20 mouse cellular contexts compared by ENCODE assay signal in the genomic region with DNA sequence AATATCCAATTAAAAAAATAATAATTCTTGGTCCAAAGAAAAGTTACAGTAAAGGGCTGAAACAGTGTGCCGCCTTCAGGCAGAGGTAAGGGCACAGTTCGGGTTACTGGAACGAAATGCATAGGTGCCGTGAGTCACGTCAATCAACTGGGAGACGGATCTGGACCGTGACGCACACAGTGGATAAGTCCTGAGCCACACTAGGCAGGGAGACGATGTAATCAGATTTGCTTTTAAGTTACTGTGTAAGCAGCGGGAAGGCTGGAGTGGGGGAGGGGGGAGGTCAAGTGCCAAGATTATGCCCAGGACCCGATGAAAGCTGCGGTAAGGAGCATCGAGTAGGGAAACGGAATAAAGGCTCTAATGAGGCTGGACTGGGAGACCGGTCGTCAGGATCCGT. TPM values are rescaled to one million over a fixed set of nuclear protein-coding genes. Genes with fewer than 3 reads are reported as not detected.
A peak's percentile ranks its signal among the peaks of the same experiment; 100 is the strongest.
DNase-seq lines count a peak whose midpoint lies in the region; ATAC-seq and TF ChIP-seq lines count a peak whose summit lies in the region.
"Had no signal": no experiment of that assay in that cellular context is flagged by ENCODE, and none has a peak within 500 bp of the region (broad histone marks: within the 10 kb centered on the region; RNA-seq: fewer than 3 reads in every experiment).

No protein-coding gene starts in this region.

- no peak overlapping the region for H3K9ac ChIP-seq in heart, embryonic 15.5 days
- H3K9ac ChIP-seq: embryonic facial prominence, embryonic 12.5 days; forebrain, embryonic 15.5 days; liver, embryonic 12.5 days; lung, embryonic 14.5 days; midbrain, embryonic 12.5 days had no signal

- ATAC-seq in heart, embryonic 15.5 days (replicated peaks; ENCODE audit: insufficient number of reproducible peaks, insufficient read depth, low FRiP score, low read depth) = no peak
- ATAC-seq: forebrain, embryonic 15.5 days; inflammation-experienced regulatory T-cells, adult 6 months; liver, embryonic 12.5 days had no signal

- 48% methylated on average over 17 of the region's 17 CpGs for WGBS in heart, embryonic 15.5 days

- H3K4me2 ChIP-seq in heart, embryonic 15.5 days = peak overlapping the region; percentile 26; the same call in 1 of the 2 replicates
- H3K4me2 ChIP-seq: embryonic facial prominence, embryonic 12.5 days; forebrain, embryonic 15.5 days; liver, embryonic 12.5 days; lung, embryonic 14.5 days; midbrain, embryonic 12.5 days had no signal

- H3K36me3 ChIP-seq in heart, embryonic 15.5 days = no peaks in the 10 kb centered on the region
- H3K36me3 ChIP-seq: embryonic facial prominence, embryonic 12.5 days; forebrain, embryonic 15.5 days; limb, embryonic 10.5 days; liver, embryonic 12.5 days; midbrain, embryonic 12.5 days had no signal

- no peaks in the 10 kb centered on the region for H3K9me3 ChIP-seq in heart, embryonic 15.5 days (replicated peaks)
- H3K9me3 ChIP-seq: embryonic facial prominence, embryonic 12.5 days; forebrain, embryonic 15.5 days; limb, embryonic 10.5 days; liver, embryonic 12.5 days; midbrain, embryonic 12.5 days had no signal

- no peak overlapping the region for H3K27ac ChIP-seq in heart, embryonic 15.5 days
- H3K27ac ChIP-seq: embryonic facial prominence, embryonic 12.5 days; forebrain, embryonic 15.5 days; layer of hippocampus, adult 2 months; limb, embryonic 10.5 days; liver, embryonic 12.5 days; midbrain, embryonic 12.5 days had no signal

- TF ChIP-seq POLR2A in brain, embryonic 14.5 days (IDR thresholded peaks at IDR 0.05; ENCODE audit: borderline replicate concordance, extremely low read depth, insufficient read depth, insufficient read length, poor library complexity, severe bottlenecking) = no peak

- no peak overlapping the region for H3K4me3 ChIP-seq in heart, embryonic 15.5 days
- H3K4me3 ChIP-seq: embryonic facial prominence, embryonic 12.5 days; forebrain, embryonic 15.5 days; layer of hippocampus, adult 2 months; limb, embryonic 10.5 days; liver, embryonic 12.5 days; midbrain, embryonic 12.5 days had no signal

- DNase-seq in adrenal gland, postnatal 10 days = peak; percentile 9
- DNase-seq in adrenal gland, adult 8-10 months = no peak
- DNase-seq in heart, postnatal 10 days = no peak
- peak; percentile 5 for DNase-seq in brain, embryonic 14.5 days (ENCODE audit: low read depth)
- DNase-seq in retina, embryonic 14.5 days (ENCODE audit: low spot score) = peak; percentile 25
- no peak for DNase-seq in cerebellum, adult 9-10 months
- DNase-seq: cerebellum, postnatal 14 days; kidney, postnatal 10 days; lung, embryonic 14.5 days; lung, postnatal 4 days; thymus, postnatal 25 days had no signal

- H3K4me1 ChIP-seq in heart, embryonic 15.5 days (replicated peaks) = no peaks in the 10 kb centered on the region
- H3K4me1 ChIP-seq: embryonic facial prominence, embryonic 12.5 days; forebrain, embryonic 15.5 days; liver, embryonic 12.5 days; midbrain, embryonic 12.5 days had no signal

- no peaks in the 10 kb centered on the region for H3K27me3 ChIP-seq in heart, embryonic 15.5 days
- H3K27me3 ChIP-seq: CH12.LX; embryonic facial prominence, embryonic 12.5 days; forebrain, embryonic 15.5 days; liver, embryonic 12.5 days; midbrain, embryonic 12.5 days had no signal

- TF ChIP-seq CTCF in brain, embryonic 14.5 days (IDR thresholded peaks at IDR 0.05; ENCODE audit: borderline replicate concordance, extremely low read depth, insufficient read depth, insufficient read length) = no peak

- intact Hi-C loops in heart, postnatal 10 days (cut with DNase I) = no loop called here

RNA-seq across cellular contexts. Expression of gene Cfap70, which starts 9.8 kb away (rescaled TPM):
- 1 to 10 TPM; 1.9 to 2.7 TPM for total RNA-seq in adrenal gland, postnatal 10 days (2021)
- total RNA-seq in adrenal gland, adult 8-10 months (2022) = 1 to 10 TPM; 1.2 to 7.0 (median 1.8) TPM
- polyA plus RNA-seq in heart, embryonic 15.5 days (2015; fragmentation: Nextera tagmentation; extraction: Ambion mirVana) = 0.40 and 0.46 TPM in 2 replicates
- under 1 TPM in 1 of 2 experiments, not detected in 1; 0.77 TPM for total RNA-seq in heart, postnatal 10 days (2021)
- polyA plus RNA-seq in brain, embryonic 14.5 days (2012; rRNA removed) = 0.69 and 1.2 TPM in 2 replicates
- polyA plus RNA-seq: inflammation-experienced regulatory T-cells, adult 6 months had no signal

RNA-seq across cellular contexts. Expression of gene Anxa7, which starts 37.7 kb away (rescaled TPM):
- 10 to 100 TPM; 60.7 to 67.2 TPM for total RNA-seq in adrenal gland, postnatal 10 days (2021)
- 100 to 1,000 TPM; 118 to 129 (median 120) TPM for total RNA-seq in adrenal gland, adult 8-10 months (2022)
- 40.6 and 44.8 TPM in 2 replicates for polyA plus RNA-seq in heart, embryonic 15.5 days (2015; fragmentation: Nextera tagmentation; extraction: Ambion mirVana)
- total RNA-seq in heart, postnatal 10 days (2021) = 10 to 100 TPM; 61.5 to 66.1 TPM
- 18.0 and 18.9 TPM in 2 replicates for polyA plus RNA-seq in brain, embryonic 14.5 days (2012; rRNA removed)

RNA-seq across cellular contexts. Expression of gene Mrps16, which starts 48.8 kb away (rescaled TPM):
- total RNA-seq in adrenal gland, postnatal 10 days (2021) = 100 to 1,000 TPM in 1 of 2 experiments, 10 to 100 TPM in 1; 93.8 to 101 TPM
- total RNA-seq in adrenal gland, adult 8-10 months (2022) = 10 to 100 TPM; 56.2 to 74.9 (median 67.5) TPM
- 88.5 and 98.2 TPM in 2 replicates for polyA plus RNA-seq in heart, embryonic 15.5 days (2015; fragmentation: Nextera tagmentation; extraction: Ambion mirVana)
- 10 to 100 TPM; 71.5 to 72.4 TPM for total RNA-seq in heart, postnatal 10 days (2021)
- 36.1 and 46.2 TPM in 2 replicates for polyA plus RNA-seq in brain, embryonic 14.5 days (2012; rRNA removed)

RNA-seq across cellular contexts. Expression of gene Dnajc9, which starts 53.5 kb away (rescaled TPM):
- 10 to 100 TPM; 33.7 to 36.6 TPM for total RNA-seq in adrenal gland, postnatal 10 days (2021)
- total RNA-seq in adrenal gland, adult 8-10 months (2022) = 10 to 100 TPM; 30.3 to 43.2 (median 34.0) TPM
- polyA plus RNA-seq in heart, embryonic 15.5 days (2015; fragmentation: Nextera tagmentation; extraction: Ambion mirVana) = 89.5 and 99.0 TPM in 2 replicates
- total RNA-seq in heart, postnatal 10 days (2021) = 10 to 100 TPM; 19.7 to 24.5 TPM
- 95.7 and 127 TPM in 2 replicates for polyA plus RNA-seq in brain, embryonic 14.5 days (2012; rRNA removed)

RNA-seq across cellular contexts. Expression of gene Mss51, which starts 54.4 kb away (rescaled TPM):
- total RNA-seq in adrenal gland, postnatal 10 days (2021) = 1 to 10 TPM; 2.3 to 3.0 TPM
- 1 to 10 TPM in 2 of 4 experiments, under 1 TPM in 2; 0.52 to 2.1 (median 1.1) TPM for total RNA-seq in adrenal gland, adult 8-10 months (2022)
- polyA plus RNA-seq in heart, embryonic 15.5 days (2015; fragmentation: Nextera tagmentation; extraction: Ambion mirVana) = 0.45 and 0.56 TPM in 2 replicates
- total RNA-seq in heart, postnatal 10 days (2021) = under 1 TPM; 0.60 to 0.69 TPM
- 1.5 and 2.4 TPM in 2 replicates for polyA plus RNA-seq in brain, embryonic 14.5 days (2012; rRNA removed)

Comparison
In these comparisons a context has a peak if more than half of its experiments do, and no peak if none do; other contexts are left out.
1. DNase-seq: peak in adrenal gland, postnatal 10 days (single experiment), brain, embryonic 14.5 days (single experiment) and retina, embryonic 14.5 days (single experiment); none in adrenal gland, adult 8-10 months (single experiment), heart, postnatal 10 days (0 of 2) and cerebellum, adult 9-10 months (single experiment).